Mouse (Mus musculus) small intestine, adult 2 months (tissue): ENCODE data around the gene Zc3hav1l.

Experiments
- CTCF ChIP-seq: fragments of 200-500 bp; IDR thresholded peaks from 2 replicates; pipeline ENCODE4 v1.5.1; 2012; ENCODE audit warnings: low read depth, mild to moderate bottlenecking, control low read depth, inconsistent platforms, low read length, moderate library complexity, mixed read lengths; ENCODE audit not compliant: insufficient replicate concordance, insufficient read length; ENCODE audit errors: extremely low read depth
- POLR2A ChIP-seq: fragments of 200-500 bp; IDR thresholded peaks from 2 replicates; pipeline ENCODE4 v1.6.1; 2012; ENCODE audit warnings: low read depth, mild to moderate bottlenecking, control low read depth, inconsistent platforms, low read length, moderate library complexity

- TF ChIP-seq CTCF (no peak), POLR2A (no peak)
These were observed 21.6 kb upstream of the Zc3hav1l start for GRCm38 (mm10) chr6:38320621-38321020.
